Mouse (Mus musculus): ENCODE measurements around the gene Phykpl.

- no peak for TF ChIP-seq CTCF (IDR thresholded peaks at IDR 0.05; ENCODE audit: low read depth)
- no peak for TF ChIP-seq EP300 (IDR thresholded peaks at IDR 0.05; ENCODE audit: low read depth)
These were observed 69.2 kb downstream of the Phykpl start for GRCm38 (mm10) chr11:51653736-51654135.
